Mouse (Mus musculus): ENCODE measurements around the gene Plscr5.
"Not testable (repeated sequence)": the region's sequence is repeated elsewhere in the genome, so short reads cannot be mapped to it uniquely, and the experiment has no call there.

Plscr5 gene

GRCm38 (mm10) chr9:92192636-92193035, at the start of gene Plscr5:
Gene Plscr5 (plus strand): TSS chr9:92192936.
- DNase-seq: not testable (repeated sequence)

- DNase-seq: peak in 1 of 2 experiments; percentile 37
These were observed 45.0 kb upstream of the Plscr5 start for GRCm38 (mm10) chr9:92147555-92148248.

GRCm38 (mm10) chr9:92162213-92162612, 30.5 kb upstream of the Plscr5 start:
- no peak for DNase-seq

GRCm38 (mm10) chr9:92173318-92173985, 19.3 kb upstream of the Plscr5 start:
- DNase-seq: no peak

- DNase-seq: peak in 1 of 2 experiments; percentile 7
These were observed 18.3 kb upstream of the Plscr5 start for GRCm38 (mm10) chr9:92174176-92175075.

GRCm38 (mm10) chr9:92178861-92179469, 13.8 kb upstream of the Plscr5 start:
- DNase-seq: no peak

GRCm38 (mm10) chr9:92191295-92191694, 1.4 kb upstream of the Plscr5 start:
- DNase-seq: no peak

- no peak for DNase-seq
These were observed 5.7 kb downstream of the Plscr5 start for GRCm38 (mm10) chr9:92198408-92198807.

- DNase-seq: no peak
These were observed 6.8 kb downstream of the Plscr5 start for GRCm38 (mm10) chr9:92199564-92199963.

GRCm38 (mm10) chr9:92204397-92204796, 11.7 kb downstream of the Plscr5 start:
- no peak for DNase-seq

- DNase-seq: peak in 1 of 2 experiments; percentile 85
These were observed 14.6 kb downstream of the Plscr5 start for GRCm38 (mm10) chr9:92207307-92207706.

- DNase-seq: no peak
These were observed 15.0 kb downstream of the Plscr5 start for GRCm38 (mm10) chr9:92207757-92208156.

GRCm38 (mm10) chr9:92209850-92210249, 17.1 kb downstream of the Plscr5 start:
- no peak for DNase-seq

GRCm38 (mm10) chr9:92210386-92210967, 17.7 kb downstream of the Plscr5 start:
- no peak for DNase-seq

- no peak for DNase-seq
These were observed 18.3 kb downstream of the Plscr5 start for GRCm38 (mm10) chr9:92211048-92211447.

GRCm38 (mm10) chr9:92217484-92217883, 24.7 kb downstream of the Plscr5 start:
- DNase-seq: no peak

GRCm38 (mm10) chr9:92217896-92218295, 25.2 kb downstream of the Plscr5 start:
- no peak for DNase-seq

- no peak for DNase-seq
These were observed 27.4 kb downstream of the Plscr5 start for GRCm38 (mm10) chr9:92220151-92220550.

- no peak for DNase-seq
These were observed 28.7 kb downstream of the Plscr5 start for GRCm38 (mm10) chr9:92221480-92221879.

- no peak for DNase-seq
These were observed 32.0 kb downstream of the Plscr5 start for GRCm38 (mm10) chr9:92224598-92225231.

- DNase-seq: no peak
These were observed 33.5 kb downstream of the Plscr5 start for GRCm38 (mm10) chr9:92226127-92226655.

- DNase-seq: no peak
These were observed 34.1 kb downstream of the Plscr5 start for GRCm38 (mm10) chr9:92226795-92227194.
